9 mouse cellular contexts compared by ENCODE assay signal in genomic region chr4:129441145-129441544, GRCm38 (mm10). TPM values are rescaled to one million over a fixed set of nuclear protein-coding genes. Genes with fewer than 3 reads are reported as not detected.
DNase-seq lines count a peak whose midpoint lies in the region; ATAC-seq and TF ChIP-seq lines count a peak whose summit lies in the region.
"Had no signal": no experiment of that assay in that cellular context is flagged by ENCODE, and none has a peak within 500 bp of the region (broad histone marks: within the 10 kb centered on the region; RNA-seq: fewer than 3 reads in every experiment).

No protein-coding gene starts in this region.

- 41% methylated on average over 6 of the region's 6 CpGs for WGBS in heart, embryonic 10.5 days
- 53% methylated on average over 6 of the region's 6 CpGs for WGBS in heart, adult 2 months
- WGBS in hindbrain, embryonic 16.5 days: 41% methylated on average over 6 of the region's 6 CpGs
- 23% methylated on average over 6 of the region's 6 CpGs for WGBS in limb, embryonic 15.5 days

- no peaks in the 10 kb centered on the region for H3K36me3 ChIP-seq in heart, embryonic 10.5 days
- no peaks in the 10 kb centered on the region for H3K36me3 ChIP-seq in heart, adult 2 months (ENCODE audit: control insufficient read depth, insufficient read depth, low read length)
- no peaks in the 10 kb centered on the region for H3K36me3 ChIP-seq in E14TG2a.4 (ENCODE audit: insufficient read depth, low read length)
- H3K36me3 ChIP-seq in hindbrain, embryonic 16.5 days (ENCODE audit: control insufficient read depth, insufficient read depth, low read length): no peaks in the 10 kb centered on the region
- no peaks in the 10 kb centered on the region for H3K36me3 ChIP-seq in limb, embryonic 15.5 days

- H3K4me1 ChIP-seq in heart, embryonic 10.5 days: peaks cover 13% of the 10 kb centered on the region
- 0 out of 2 replicates have a peak, but pooled peaks cover 2% of the 10 kb centered on the region for H3K4me1 ChIP-seq in heart, adult 2 months (ENCODE audit: control insufficient read depth, insufficient read depth, low read length)
- H3K4me1 ChIP-seq in E14TG2a.4 (replicated peaks; ENCODE audit: low read depth, low read length): peaks cover 18% of the 10 kb centered on the region
- H3K4me1 ChIP-seq in hindbrain, embryonic 16.5 days (ENCODE audit: control insufficient read depth, insufficient read depth, low read depth, low read length): peaks cover 6% of the 10 kb centered on the region
- peaks cover 7% of the 10 kb centered on the region for H3K4me1 ChIP-seq in limb, embryonic 15.5 days

- no peak for TF ChIP-seq EP300 in heart, adult 2 months (IDR thresholded peaks at IDR 0.05; ENCODE audit: insufficient read depth, low read depth, low read length)

- H3K27ac ChIP-seq in heart, embryonic 10.5 days: no peak overlapping the region
- no peak overlapping the region for H3K27ac ChIP-seq in heart, adult 2 months
- H3K27ac ChIP-seq in hindbrain, embryonic 16.5 days (ENCODE audit: low read depth, low read length): no peak overlapping the region
- H3K27ac ChIP-seq in limb, embryonic 15.5 days: no peak overlapping the region

- no peak for TF ChIP-seq CTCF in heart, adult 2 months (IDR thresholded peaks at IDR 0.05)
- no peak for TF ChIP-seq CTCF in E14TG2a.4 (conservative IDR thresholded peaks at IDR 0.05; ENCODE audit: low read length)

- ATAC-seq in hindbrain, embryonic 16.5 days: no peak
- no peak for ATAC-seq in limb, embryonic 15.5 days (ENCODE audit: insufficient number of reproducible peaks, low FRiP score, low TSS enrichment, low read depth)
- ATAC-seq in monocyte, adult 5-6 weeks (replicated peaks; ENCODE audit: insufficient number of reproducible peaks, low FRiP score, low TSS enrichment, poor library complexity, severe bottlenecking): no peak
- ATAC-seq in CD4-positive, CD25-positive, alpha-beta regulatory T cell, adult 4 months: no peak

- TF ChIP-seq POLR2A in heart, adult 2 months (IDR thresholded peaks at IDR 0.05; ENCODE audit: insufficient read depth, low read depth, low read length): no peak

- H3K27me3 ChIP-seq in heart, embryonic 10.5 days (ENCODE audit: insufficient read depth, poor library complexity, severe bottlenecking): peaks cover 42% of the 10 kb centered on the region
- peaks cover 8% of the 10 kb centered on the region for H3K27me3 ChIP-seq in heart, adult 2 months (ENCODE audit: control insufficient read depth, insufficient read depth, low read length)
- H3K27me3 ChIP-seq in E14TG2a.4 (ENCODE audit: insufficient read depth, low read length): peaks cover 15% of the 10 kb centered on the region
- peaks cover 4% of the 10 kb centered on the region for H3K27me3 ChIP-seq in hindbrain, embryonic 16.5 days (replicated peaks; ENCODE audit: control insufficient read depth, insufficient read depth, low read length)
- H3K27me3 ChIP-seq in limb, embryonic 15.5 days: peaks cover 44% of the 10 kb centered on the region

- H3K79me2 ChIP-seq in heart, adult 2 months (replicated peaks; ENCODE audit: control insufficient read depth, insufficient read depth, low read length): no peaks in the 10 kb centered on the region

- no peak overlapping the region for H3K9ac ChIP-seq in heart, adult 2 months (ENCODE audit: low read depth, low read length)
- H3K9ac ChIP-seq in hindbrain, embryonic 16.5 days (ENCODE audit: low read depth, low read length): no peak overlapping the region
- no peak overlapping the region for H3K9ac ChIP-seq in limb, embryonic 15.5 days

- H3K9me3 ChIP-seq in heart, embryonic 10.5 days: no peaks in the 10 kb centered on the region
- 0 out of 2 replicates have a peak, but pooled peaks cover 4% of the 10 kb centered on the region for H3K9me3 ChIP-seq in E14TG2a.4 (ENCODE audit: low read length)
- H3K9me3 ChIP-seq in hindbrain, embryonic 16.5 days (ENCODE audit: control insufficient read depth, low read length): no peaks in the 10 kb centered on the region
- H3K9me3 ChIP-seq in limb, embryonic 15.5 days: no peaks in the 10 kb centered on the region

- H3K4me3 ChIP-seq in heart, embryonic 10.5 days: peak overlapping the region; percentile 60
- H3K4me3 ChIP-seq in heart, adult 2 months: no peak overlapping the region
- peak overlapping the region; percentile 90 for H3K4me3 ChIP-seq in E14TG2a.4 (replicated peaks; ENCODE audit: low read length)
- H3K4me3 ChIP-seq in hindbrain, embryonic 16.5 days (ENCODE audit: low read length): peak overlapping the region; percentile 65; the same call in 1 of the 2 replicates
- H3K4me3 ChIP-seq in limb, embryonic 15.5 days: peak overlapping the region; percentile 39

- peak overlapping the region; percentile 67 for H3K4me2 ChIP-seq in hindbrain, embryonic 16.5 days (ENCODE audit: low read length)
- H3K4me2 ChIP-seq in limb, embryonic 15.5 days: peak overlapping the region; percentile 56

- no peak for DNase-seq in heart, embryonic 10.5 days (ENCODE audit: low spot score)
- DNase-seq in heart, adult 2 months: no peak
- no peak for DNase-seq in urinary bladder, postnatal 10 days (ENCODE audit: low spot score)
- DNase-seq: heart, adult 18-20 months had no signal

- intact Hi-C loops in heart, adult 2 months (cut with DNase I): no loop called here

RNA-seq across cellular contexts. Expression of gene Zbtb8b, which starts 0.5 kb away (rescaled TPM):
- 3.4 and 3.9 TPM in 2 replicates for polyA plus RNA-seq in heart, embryonic 10.5 days (2016; fragmentation: Nextera tagmentation; extraction: Ambion mirVana)
- under 1 TPM; 0.07 to 0.10 TPM for total RNA-seq in heart, adult 2 months (2021)
- polyA plus RNA-seq in heart, adult 2 months (2012; rRNA removed): 0.08 and 0.09 TPM in 2 replicates
- 18.0 and 19.2 TPM in 2 replicates for polyA plus RNA-seq in hindbrain, embryonic 16.5 days (2015; fragmentation: Nextera tagmentation; extraction: Ambion mirVana)
- 0.86 and 1.00 TPM in 2 replicates for polyA plus RNA-seq in limb, embryonic 15.5 days (2015; fragmentation: Nextera tagmentation; extraction: Ambion mirVana)
- not detected in 3 replicates for total RNA-seq in monocyte, adult 5-6 weeks (2017)
- not detected for polyA plus RNA-seq in CD4-positive, CD25-positive, alpha-beta regulatory T cell, adult 4 months (2017; shearing (Covaris generic))

RNA-seq across cellular contexts. Expression of gene Bsdc1, which starts 20.2 kb away (rescaled TPM):
- polyA plus RNA-seq in heart, embryonic 10.5 days (2016; fragmentation: Nextera tagmentation; extraction: Ambion mirVana): 22.4 and 22.9 TPM in 2 replicates
- total RNA-seq in heart, adult 2 months (2021): 10 to 100 TPM; 48.8 to 50.3 TPM
- polyA plus RNA-seq in heart, adult 2 months (2012; rRNA removed): 21.3 and 25.0 TPM in 2 replicates
- 34.6 and 37.4 TPM in 2 replicates for polyA plus RNA-seq in hindbrain, embryonic 16.5 days (2015; fragmentation: Nextera tagmentation; extraction: Ambion mirVana)
- 30.2 and 30.8 TPM in 2 replicates for polyA plus RNA-seq in limb, embryonic 15.5 days (2015; fragmentation: Nextera tagmentation; extraction: Ambion mirVana)
- 52.2 to 66.3 TPM (median 52.5 TPM) in 3 replicates for total RNA-seq in monocyte, adult 5-6 weeks (2017)
- 10 to 100 TPM; 30.8 to 37.9 TPM for polyA plus RNA-seq in CD4-positive, CD25-positive, alpha-beta regulatory T cell, adult 4 months (2017; shearing (Covaris generic))

RNA-seq across cellular contexts. Expression of gene Tssk3, which starts 49.7 kb away (rescaled TPM):
- polyA plus RNA-seq in heart, embryonic 10.5 days (2016; fragmentation: Nextera tagmentation; extraction: Ambion mirVana): not detected in 2 replicates
- total RNA-seq in heart, adult 2 months (2021): not detected
- polyA plus RNA-seq in heart, adult 2 months (2012; rRNA removed): 0.14 TPM in 1 of 2 replicates, not detected in the other
- polyA plus RNA-seq in hindbrain, embryonic 16.5 days (2015; fragmentation: Nextera tagmentation; extraction: Ambion mirVana): 0.72 and 0.79 TPM in 2 replicates
- polyA plus RNA-seq in limb, embryonic 15.5 days (2015; fragmentation: Nextera tagmentation; extraction: Ambion mirVana): not detected in 2 replicates
- not detected in 3 replicates for total RNA-seq in monocyte, adult 5-6 weeks (2017)
- not detected for polyA plus RNA-seq in CD4-positive, CD25-positive, alpha-beta regulatory T cell, adult 4 months (2017; shearing (Covaris generic))
- total RNA-seq: heart, adult 18-20 months had no signal

RNA-seq across cellular contexts. Expression of gene Fam229a, which starts 49.8 kb away (rescaled TPM):
- not detected in 2 replicates for polyA plus RNA-seq in heart, embryonic 10.5 days (2016; fragmentation: Nextera tagmentation; extraction: Ambion mirVana)
- total RNA-seq in heart, adult 2 months (2021): under 1 TPM in 1 of 2 experiments, not detected in 1; 0.45 TPM
- 0.64 TPM in 1 of 2 replicates, not detected in the other for polyA plus RNA-seq in heart, adult 2 months (2012; rRNA removed)
- polyA plus RNA-seq in hindbrain, embryonic 16.5 days (2015; fragmentation: Nextera tagmentation; extraction: Ambion mirVana): 0.81 and 1.4 TPM in 2 replicates
- polyA plus RNA-seq in limb, embryonic 15.5 days (2015; fragmentation: Nextera tagmentation; extraction: Ambion mirVana): not detected in 2 replicates
- not detected in 3 replicates for total RNA-seq in monocyte, adult 5-6 weeks (2017)
- not detected for polyA plus RNA-seq in CD4-positive, CD25-positive, alpha-beta regulatory T cell, adult 4 months (2017; shearing (Covaris generic))
